Mouse (Mus musculus) brain, embryonic 14.5 days (tissue): ENCODE measurements at regions not wholly inside any gene's neighbourhood (a gene's known extent, or its start where the extent isn't known, plus 50 kb on each side); places are given as distances from the start of the nearest gene placed in this dataset.

Source experiments
- CTCF ChIP-seq: fragments of 200-500 bp; IDR thresholded peaks from 2 replicates; pipeline ENCODE4 v1.5.1; 2012; ENCODE audit warnings: inconsistent platforms, mild to moderate bottlenecking, moderate library complexity, borderline replicate concordance; ENCODE audit not compliant: insufficient read depth, insufficient read length; ENCODE audit errors: extremely low read depth
- POLR2A ChIP-seq: fragments of 200-500 bp; IDR thresholded peaks from 2 replicates; pipeline ENCODE4 v1.6.1; 2012; ENCODE audit warnings: mild to moderate bottlenecking, inconsistent platforms, borderline replicate concordance; ENCODE audit not compliant: poor library complexity, insufficient read depth, insufficient read length, severe bottlenecking; ENCODE audit errors: extremely low read depth

- no peak for TF ChIP-seq POLR2A
- TF ChIP-seq CTCF, result no peak
Measured at GRCm38 (mm10) chr4:153303521-153303920, 179.1 kb downstream of the Ajap1 start.
